Mouse (Mus musculus): ENCODE measurements at regions not wholly inside any gene's neighbourhood (a gene's known extent, or its start where the extent isn't known, plus 50 kb on each side); places are given as distances from the start of the nearest gene placed in this dataset.
"Not testable (repeated sequence)": the region's sequence is repeated elsewhere in the genome, so short reads cannot be mapped to it uniquely, and the experiment has no call there.

DNA sequence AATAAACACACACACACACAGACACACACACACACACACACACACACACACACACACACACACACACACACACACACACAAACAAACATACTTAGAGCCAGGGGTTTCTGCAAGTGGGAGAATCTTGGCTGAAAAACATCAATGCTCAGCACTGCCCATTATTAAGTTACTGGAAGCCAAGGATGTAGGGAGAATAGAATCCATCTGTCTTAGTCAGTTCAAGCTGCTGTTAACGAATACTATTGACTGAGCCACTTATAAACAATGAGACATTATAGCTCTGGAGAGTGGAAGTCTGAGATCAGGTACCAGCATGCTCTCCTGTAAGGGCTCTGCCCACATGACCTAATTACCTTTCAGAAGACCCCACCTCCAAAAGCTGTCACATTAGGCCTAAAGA is 87.4 kb downstream of the Fam174b start:
- no peak overlapping the region for H3K4me2 ChIP-seq
- H3K27ac ChIP-seq: no peak overlapping the region
- H3K4me1 ChIP-seq: no peaks in the 10 kb centered on the region
- 52% methylated on average over 1 of the region's 1 CpGs for WGBS
- no peaks in the 10 kb centered on the region for H3K9me3 ChIP-seq (replicated peaks)
- ATAC-seq: no peak
- no peak overlapping the region for H3K4me3 ChIP-seq
- H3K9ac ChIP-seq: no peak overlapping the region
- no peaks in the 10 kb centered on the region for H3K27me3 ChIP-seq
- no peaks in the 10 kb centered on the region for H3K36me3 ChIP-seq (ENCODE audit: poor library complexity, severe bottlenecking)

DNA sequence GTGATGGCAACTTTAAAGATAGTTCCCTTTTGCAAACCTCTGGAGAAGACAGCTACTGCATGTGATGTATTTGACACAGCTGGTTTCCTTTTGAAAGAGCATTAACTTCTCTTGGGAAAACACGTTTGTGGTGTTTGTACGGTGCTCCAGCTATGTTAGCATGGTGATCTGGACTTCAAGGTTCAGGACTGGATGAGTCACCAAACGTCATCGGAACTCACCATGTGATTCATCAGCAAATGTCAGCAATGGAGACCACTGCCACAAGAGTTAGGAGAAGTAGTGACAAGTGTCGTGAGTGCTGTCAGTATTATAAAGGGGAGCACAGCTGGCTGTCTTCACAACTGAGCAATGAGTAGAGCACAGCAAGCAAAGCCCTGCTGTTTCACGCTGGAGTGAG is 90.5 kb downstream of the Fam174b start:
- Histone ChIP-seq H3K4me2 (no peak overlapping the region), H3K9me3 (replicated peaks) (no peaks in the 10 kb centered on the region), H3K36me3 (ENCODE audit: poor library complexity, severe bottlenecking) (no peaks in the 10 kb centered on the region), H3K4me3 (no peak overlapping the region), H3K4me1 (no peaks in the 10 kb centered on the region), H3K9ac (no peak overlapping the region), H3K27me3 (no peaks in the 10 kb centered on the region), H3K27ac (no peak overlapping the region)
- ATAC-seq: no peak
- 90% methylated on average over 6 of the region's 6 CpGs for WGBS

DNA sequence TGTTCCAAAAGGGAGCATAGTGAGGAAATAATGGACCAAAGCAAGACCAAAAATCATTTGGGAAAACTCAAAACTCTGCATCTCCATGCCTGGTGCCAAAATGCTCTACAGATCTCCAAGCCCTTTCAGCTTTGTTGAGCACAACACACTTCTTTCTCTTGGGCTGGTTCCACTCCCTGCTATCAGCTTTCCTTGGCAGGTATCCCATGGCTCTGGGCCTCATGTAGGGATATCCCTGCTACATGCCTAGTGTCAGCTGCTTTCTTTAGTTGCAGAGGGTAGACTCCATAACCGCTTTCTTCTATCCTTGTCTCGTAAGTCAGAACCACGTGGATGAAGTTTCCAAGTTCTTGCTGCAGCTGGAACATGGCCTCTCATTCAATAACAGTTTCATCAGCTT is 100.3 kb downstream of the Fam174b start:
- ATAC-seq: no peak
- Histone ChIP-seq H3K27me3 (no peaks in the 10 kb centered on the region), H3K4me2 (no peak overlapping the region), H3K4me1 (no peaks in the 10 kb centered on the region), H3K36me3 (ENCODE audit: poor library complexity, severe bottlenecking) (no peaks in the 10 kb centered on the region), H3K4me3 (no peak overlapping the region), H3K9me3 (replicated peaks) (no peaks in the 10 kb centered on the region), H3K27ac (no peak overlapping the region), H3K9ac (no peak overlapping the region)
- 93% methylated on average over 3 of the region's 3 CpGs for WGBS

DNA sequence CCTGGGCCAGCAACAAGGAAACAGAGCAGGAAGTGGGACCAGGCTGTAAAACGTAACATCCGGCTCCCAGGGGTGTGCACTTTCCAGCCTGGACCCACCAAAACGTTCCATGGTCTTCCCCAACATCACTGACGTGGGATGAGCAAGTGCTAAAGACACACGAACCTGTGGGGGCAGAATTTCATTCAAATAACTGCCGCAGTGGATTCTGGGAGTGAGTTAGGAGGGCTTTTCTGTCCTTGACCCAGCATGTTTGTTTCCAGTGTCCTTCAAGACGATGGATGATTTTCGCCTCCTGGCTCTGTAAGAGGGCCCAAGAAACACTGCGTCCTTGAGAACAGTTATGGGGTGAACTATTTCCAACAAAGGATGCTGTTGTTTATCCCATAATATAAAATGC is 112.1 kb downstream of the Fam174b start:
- Histone ChIP-seq H3K9me3 (replicated peaks) (no peaks in the 10 kb centered on the region; the same call in 1 of the 2 replicates), H3K27ac (no peak overlapping the region), H3K36me3 (ENCODE audit: poor library complexity, severe bottlenecking) (no peaks in the 10 kb centered on the region), H3K4me3 (no peak overlapping the region), H3K27me3 (no peaks in the 10 kb centered on the region), H3K4me2 (no peak overlapping the region), H3K4me1 (no peaks in the 10 kb centered on the region), H3K9ac (no peak overlapping the region)
- WGBS: 87% methylated on average over 9 of the region's 9 CpGs
- ATAC-seq: no peak

DNA sequence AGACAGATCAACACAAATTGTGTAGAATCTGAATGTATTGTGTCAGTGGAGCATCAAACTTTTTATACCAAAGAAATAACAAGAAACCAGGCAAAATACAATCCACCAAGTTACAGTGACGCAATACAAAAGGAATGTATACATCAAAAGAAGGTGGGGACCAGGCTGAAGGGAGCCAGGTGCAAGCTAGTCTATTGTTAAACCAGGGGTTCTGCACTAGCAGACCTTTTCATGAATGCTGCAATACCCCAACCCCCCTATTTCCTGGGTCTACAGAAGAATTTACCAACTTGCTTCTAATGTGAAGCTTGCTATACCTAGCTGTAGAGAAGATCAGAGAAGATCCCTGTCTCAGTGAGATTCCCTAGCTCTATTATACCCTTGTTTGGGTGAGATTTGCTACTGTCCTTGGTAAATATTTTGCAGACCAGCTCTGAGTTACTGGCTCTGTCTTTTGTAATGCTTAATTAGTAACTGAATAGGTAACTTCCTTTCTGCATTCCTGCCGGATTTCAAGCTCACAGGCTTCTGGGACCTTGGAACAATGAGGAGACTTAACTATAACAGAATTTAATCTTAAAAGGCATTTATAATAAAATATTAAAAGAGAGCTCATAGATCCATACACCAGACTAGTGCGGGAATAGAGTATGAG is 113.3 kb downstream of the Fam174b start:
- H3K9ac ChIP-seq; H3K4me2 ChIP-seq; H3K36me3 ChIP-seq (ENCODE audit: poor library complexity, severe bottlenecking); ATAC-seq; H3K27me3 ChIP-seq; H3K9me3 ChIP-seq (replicated peaks); H3K4me1 ChIP-seq; H3K4me3 ChIP-seq; H3K27ac ChIP-seq: not testable (repeated sequence)
- WGBS: 59% methylated on average over 3 of the region's 3 CpGs

DNA sequence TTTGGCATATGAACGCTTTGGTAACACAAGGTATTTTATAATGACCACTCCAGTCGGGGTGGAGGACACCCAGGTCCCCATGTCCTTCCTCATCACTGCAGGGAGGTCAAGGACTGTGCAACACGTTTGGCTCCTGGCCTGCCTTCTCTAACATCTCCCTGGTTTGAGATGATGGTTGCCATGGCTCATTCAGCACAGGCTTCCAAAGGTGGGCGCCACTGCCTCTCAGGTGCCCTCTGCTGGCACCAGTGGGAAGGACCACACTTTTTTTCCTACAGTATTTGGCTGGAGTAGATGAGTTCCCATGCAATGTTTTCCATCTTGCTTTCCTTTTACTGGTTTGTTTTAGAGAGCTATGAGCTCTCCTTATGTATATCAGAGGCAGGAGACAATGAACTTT is 115.4 kb downstream of the Fam174b start:
- H3K4me3 ChIP-seq: no peak overlapping the region
- no peaks in the 10 kb centered on the region for H3K27me3 ChIP-seq
- peak; percentile 51; the same call in 1 of the 2 replicates for ATAC-seq
- no peak overlapping the region for H3K9ac ChIP-seq
- no peaks in the 10 kb centered on the region for H3K9me3 ChIP-seq (replicated peaks)
- no peak overlapping the region for H3K27ac ChIP-seq
- H3K36me3 ChIP-seq (ENCODE audit: poor library complexity, severe bottlenecking): no peaks in the 10 kb centered on the region
- WGBS: 47% methylated on average over 4 of the region's 4 CpGs
- no peaks in the 10 kb centered on the region for H3K4me1 ChIP-seq
- no peak overlapping the region for H3K4me2 ChIP-seq

DNA sequence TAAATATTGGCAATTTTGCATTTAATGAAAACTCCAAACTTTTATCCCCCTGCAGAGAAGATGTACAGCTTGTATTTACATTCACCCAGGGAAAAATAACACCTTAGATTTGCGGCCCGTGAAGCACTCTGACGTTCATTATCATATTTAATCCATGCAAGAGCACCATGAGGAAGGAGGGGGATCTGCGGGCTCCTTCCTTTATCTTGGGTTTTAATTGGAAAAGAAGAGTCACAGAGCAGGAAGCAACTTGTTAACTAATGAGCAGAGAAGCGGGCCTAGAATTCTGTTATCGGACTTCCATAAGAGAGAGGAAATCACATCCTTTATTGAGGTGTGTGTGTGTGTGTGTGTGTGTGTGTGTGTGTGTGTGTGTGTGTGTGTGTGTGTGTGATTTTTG is 116.8 kb downstream of the Fam174b start:
- H3K4me3 ChIP-seq: no peak overlapping the region
- no peaks in the 10 kb centered on the region for H3K27me3 ChIP-seq
- no peaks in the 10 kb centered on the region for H3K9me3 ChIP-seq (replicated peaks)
- H3K4me2 ChIP-seq: no peak overlapping the region
- no peaks in the 10 kb centered on the region for H3K36me3 ChIP-seq (ENCODE audit: poor library complexity, severe bottlenecking)
- ATAC-seq: no peak
- H3K9ac ChIP-seq: no peak overlapping the region
- 41% methylated on average over 6 of the region's 6 CpGs for WGBS
- H3K4me1 ChIP-seq: no peaks in the 10 kb centered on the region
- H3K27ac ChIP-seq: no peak overlapping the region

DNA sequence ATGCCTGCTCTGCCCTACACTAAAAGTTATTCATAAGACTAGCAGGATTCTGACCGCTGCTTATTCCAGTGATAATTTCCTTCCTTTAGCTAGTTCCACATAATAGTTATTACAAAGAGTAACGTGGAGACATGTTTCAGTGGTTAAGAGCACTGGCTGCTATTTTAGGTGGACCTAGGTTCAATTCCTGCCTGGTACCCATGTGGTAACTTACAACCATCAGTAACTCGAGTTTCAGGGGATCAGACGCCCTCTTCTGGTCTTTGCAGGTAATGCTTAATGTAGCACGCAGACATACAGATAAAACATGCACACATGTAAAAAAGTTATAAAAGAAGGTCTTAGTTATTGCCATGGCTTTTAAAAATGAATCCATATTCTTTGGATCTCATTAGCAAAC is 125.0 kb downstream of the Fam174b start:
- H3K9me3 ChIP-seq (replicated peaks): no peaks in the 10 kb centered on the region
- no peak overlapping the region for H3K9ac ChIP-seq
- H3K4me3 ChIP-seq: no peak overlapping the region
- H3K4me1 ChIP-seq: no peaks in the 10 kb centered on the region
- H3K27ac ChIP-seq: no peak overlapping the region
- no peaks in the 10 kb centered on the region for H3K36me3 ChIP-seq (ENCODE audit: poor library complexity, severe bottlenecking)
- no peak for ATAC-seq
- no peaks in the 10 kb centered on the region for H3K27me3 ChIP-seq
- WGBS: 63% methylated on average over 5 of the region's 5 CpGs
- no peak overlapping the region for H3K4me2 ChIP-seq

DNA sequence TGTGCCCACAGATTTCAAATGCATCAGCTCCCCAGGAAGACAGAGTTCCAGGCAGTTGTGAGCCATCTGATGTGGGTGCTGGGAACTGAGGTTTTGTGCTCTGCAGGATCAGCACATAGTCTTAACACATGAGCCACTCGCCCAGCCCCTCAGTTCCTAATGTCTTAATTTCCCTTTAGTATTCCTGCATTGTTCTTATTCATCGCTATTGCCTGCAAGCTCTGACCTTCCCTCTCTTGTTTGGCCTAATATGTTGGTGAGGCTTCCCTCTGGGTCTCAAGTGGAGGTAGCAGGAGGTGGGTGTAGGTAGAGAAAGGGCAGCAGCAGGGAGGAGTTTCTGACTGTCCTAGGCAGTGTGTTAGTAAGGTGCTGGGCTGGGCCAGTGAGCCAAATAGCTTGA is 132.1 kb downstream of the Fam174b start:
- no peak for ATAC-seq
- Histone ChIP-seq H3K27ac (no peak overlapping the region), H3K27me3 (no peaks in the 10 kb centered on the region), H3K36me3 (ENCODE audit: poor library complexity, severe bottlenecking) (no peaks in the 10 kb centered on the region), H3K4me3 (no peak overlapping the region), H3K4me2 (no peak overlapping the region), H3K9ac (no peak overlapping the region), H3K4me1 (no peaks in the 10 kb centered on the region), H3K9me3 (replicated peaks) (no peaks in the 10 kb centered on the region)
- 56% methylated on average over 2 of the region's 2 CpGs for WGBS

DNA sequence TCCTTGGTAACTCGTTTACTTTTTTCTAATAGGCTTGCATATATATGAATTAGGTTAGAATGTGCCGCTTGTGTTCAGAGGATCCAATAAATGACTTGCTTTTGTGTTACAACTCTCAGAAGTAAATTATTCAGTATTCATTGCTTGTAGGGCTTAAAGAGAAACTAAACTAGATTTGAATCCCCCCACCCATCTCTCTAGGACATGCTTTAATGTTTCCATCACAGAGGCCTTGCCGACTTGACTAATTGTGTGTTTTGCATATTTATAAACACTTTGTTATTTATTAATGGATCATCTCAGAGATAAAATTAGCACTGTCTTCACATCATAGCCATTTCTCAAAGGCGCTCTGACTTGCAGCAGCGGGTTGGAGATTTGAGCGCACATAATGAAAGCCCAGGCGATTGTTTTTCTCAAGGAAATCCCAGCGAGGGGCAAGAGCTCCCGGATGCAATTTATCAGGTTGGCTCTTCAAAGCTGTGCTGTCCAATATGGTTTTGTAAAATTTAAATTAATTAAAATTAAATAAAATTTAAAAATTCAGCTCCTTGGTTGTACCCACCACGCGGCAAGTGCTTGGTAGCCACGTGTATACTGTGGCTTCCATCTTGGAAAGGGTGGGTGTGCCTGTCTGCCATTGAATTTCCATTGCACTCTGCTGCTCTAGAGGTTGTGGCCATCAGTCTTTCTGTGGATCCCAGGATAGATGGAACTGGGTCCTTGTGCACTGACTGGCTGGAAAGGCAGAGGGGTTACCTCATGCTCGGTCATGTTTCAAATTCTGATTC is 132.0 kb downstream of the St8sia2 start:
- Histone ChIP-seq H3K4me2 (no peak overlapping the region), H3K9me3 (replicated peaks) (no peaks in the 10 kb centered on the region), H3K27ac (no peak overlapping the region), H3K4me1 (0 out of 2 replicates have a peak, but pooled peaks cover 6% of the 10 kb centered on the region), H3K36me3 (ENCODE audit: poor library complexity, severe bottlenecking) (no peaks in the 10 kb centered on the region), H3K9ac (no peak overlapping the region), H3K4me3 (no peak overlapping the region), H3K27me3 (no peaks in the 10 kb centered on the region)
- ATAC-seq: peak; percentile 19; the same call in 1 of the 2 replicates
- WGBS: 75% methylated on average over 13 of the region's 13 CpGs

DNA sequence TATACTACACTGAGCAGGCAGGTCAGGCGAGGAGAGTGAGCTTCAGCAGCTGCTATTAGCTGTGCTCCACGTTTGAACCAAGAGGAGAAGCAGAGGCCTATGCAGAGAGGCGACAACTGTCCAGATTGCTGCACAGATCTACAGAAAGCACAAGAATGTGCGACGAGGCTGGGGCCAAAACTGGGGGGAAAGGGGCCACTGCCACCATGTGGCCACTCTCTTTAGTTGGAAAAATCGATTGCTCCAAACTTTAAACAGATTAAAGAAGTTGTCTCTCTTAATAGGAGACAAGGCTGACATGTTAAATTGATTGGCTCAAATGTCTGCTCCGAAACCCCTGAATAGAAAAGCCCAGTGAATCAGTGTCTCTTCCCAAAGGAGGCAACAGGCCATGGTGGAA is 127.3 kb downstream of the St8sia2 start:
- H3K36me3 ChIP-seq (ENCODE audit: poor library complexity, severe bottlenecking): no peaks in the 10 kb centered on the region
- H3K9me3 ChIP-seq (replicated peaks): no peaks in the 10 kb centered on the region
- no peak overlapping the region for H3K9ac ChIP-seq
- ATAC-seq: no peak
- H3K4me1 ChIP-seq: 0 out of 2 replicates have a peak, but pooled peaks cover 2% of the 10 kb centered on the region
- H3K4me3 ChIP-seq: no peak overlapping the region
- H3K27me3 ChIP-seq: no peaks in the 10 kb centered on the region
- WGBS: 61% methylated on average over 7 of the region's 7 CpGs
- H3K27ac ChIP-seq: no peak overlapping the region
- H3K4me2 ChIP-seq: no peak overlapping the region

All from forebrain, embryonic 13.5 days (tissue).